Mouse (Mus musculus) telencephalon, adult 2 months (tissue): ENCODE results near the gene Sept14.

Experiments
- DNase-seq: peaks from one replicate; pipeline ENCODE4 v3.0.0-alpha.2; 2011; ENCODE audit warnings: low read depth, low spot score

The Sept14 gene

DNA sequence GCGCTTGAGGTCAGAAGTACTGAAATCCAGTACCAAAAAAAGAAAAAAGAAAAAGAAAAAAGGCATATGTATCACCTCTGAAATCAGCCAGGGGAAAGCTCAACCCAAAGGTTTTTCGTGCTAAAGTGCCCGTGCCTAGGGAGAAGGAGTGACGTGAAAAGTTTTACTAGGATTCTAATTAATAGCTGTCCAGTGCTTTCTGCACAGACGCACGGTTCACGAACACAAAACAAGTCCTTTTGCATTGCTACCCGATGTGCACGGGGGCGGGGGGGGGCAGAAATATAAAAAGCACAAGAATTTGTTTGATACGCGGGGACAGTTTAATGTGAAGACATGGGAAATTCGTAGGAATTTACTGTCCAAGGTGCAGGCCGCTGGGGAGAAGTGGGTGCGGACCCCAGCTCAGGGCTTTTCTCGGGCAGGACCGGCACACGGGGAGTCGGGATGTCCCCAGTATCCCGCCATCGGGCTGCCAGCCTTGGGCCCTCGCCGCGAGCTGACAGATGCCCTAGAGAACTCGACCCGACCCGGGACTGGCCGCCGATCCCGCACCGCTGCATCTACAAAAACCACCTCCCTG lies 38.8 kb downstream of the Sept14 start:
- no peak for DNase-seq

DNA sequence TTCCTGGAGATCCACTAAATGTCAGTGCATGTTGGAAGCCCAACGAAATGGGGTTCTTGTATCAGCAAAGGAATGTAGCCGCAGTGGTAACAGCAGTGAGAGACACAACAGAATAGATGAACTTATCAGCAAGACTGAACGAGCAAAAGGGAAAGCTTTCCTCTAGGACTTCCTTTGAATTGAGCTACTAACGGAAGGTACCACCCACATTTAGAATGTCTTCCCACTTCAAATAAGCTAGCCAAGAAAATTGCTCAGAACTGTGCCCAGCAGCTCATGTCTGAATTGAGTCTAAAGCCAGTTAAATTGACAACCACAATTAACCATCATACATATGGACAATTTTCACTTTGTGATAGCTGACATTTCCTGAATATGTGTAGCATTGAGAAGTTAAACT lies 40.5 kb downstream of the Sept14 start:
- peak; percentile 49 for DNase-seq

DNA sequence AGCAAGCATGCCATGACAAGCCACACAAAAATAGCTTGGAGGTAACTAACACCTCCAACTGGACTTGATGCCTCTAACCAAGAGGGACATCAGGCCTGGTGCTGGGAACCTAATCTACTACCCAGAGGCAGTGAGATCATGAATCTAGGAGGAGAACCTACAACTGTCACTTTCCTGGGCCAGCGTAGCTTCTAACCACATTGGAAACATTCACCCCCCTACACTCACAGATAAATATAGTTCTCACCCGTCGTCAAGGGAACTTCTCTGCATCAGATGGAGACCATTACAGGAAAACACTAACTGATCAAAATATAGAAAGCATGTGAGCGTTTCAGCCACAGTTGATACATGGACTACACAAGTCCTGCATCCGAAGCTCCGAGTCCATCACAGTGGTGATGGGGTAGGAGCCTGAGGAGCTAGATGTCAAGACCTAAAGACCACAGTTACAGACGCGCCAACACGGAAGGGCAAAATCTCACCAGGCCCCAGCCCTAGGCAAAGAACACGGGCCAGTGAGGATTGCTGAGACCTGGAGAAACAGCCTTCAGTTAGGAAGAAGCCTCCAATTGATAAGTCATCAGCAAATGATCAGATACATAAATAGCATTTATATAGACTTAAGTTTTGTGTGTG lies 41.9 kb downstream of the Sept14 start:
- peak; percentile 58 for DNase-seq

DNA sequence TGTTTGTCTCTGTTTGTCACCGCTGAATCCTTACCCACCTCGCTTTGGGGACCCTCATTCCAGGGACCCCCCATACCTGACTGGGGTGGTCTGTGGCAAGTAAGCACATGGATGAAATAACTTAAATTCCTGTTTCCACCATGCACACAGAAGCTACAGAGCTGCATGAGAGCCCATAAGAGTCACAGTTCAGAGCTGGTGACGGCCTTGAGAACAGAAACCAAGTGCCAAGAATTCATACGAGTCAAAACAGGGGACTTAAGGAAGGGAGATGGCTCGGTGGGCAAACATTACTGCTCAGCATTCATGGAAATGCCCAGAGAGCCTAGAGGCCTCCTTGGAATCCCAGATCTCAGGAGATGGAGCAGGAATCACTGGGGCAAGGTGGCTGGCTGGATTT lies 44.2 kb downstream of the Sept14 start:
- no peak for DNase-seq

DNA sequence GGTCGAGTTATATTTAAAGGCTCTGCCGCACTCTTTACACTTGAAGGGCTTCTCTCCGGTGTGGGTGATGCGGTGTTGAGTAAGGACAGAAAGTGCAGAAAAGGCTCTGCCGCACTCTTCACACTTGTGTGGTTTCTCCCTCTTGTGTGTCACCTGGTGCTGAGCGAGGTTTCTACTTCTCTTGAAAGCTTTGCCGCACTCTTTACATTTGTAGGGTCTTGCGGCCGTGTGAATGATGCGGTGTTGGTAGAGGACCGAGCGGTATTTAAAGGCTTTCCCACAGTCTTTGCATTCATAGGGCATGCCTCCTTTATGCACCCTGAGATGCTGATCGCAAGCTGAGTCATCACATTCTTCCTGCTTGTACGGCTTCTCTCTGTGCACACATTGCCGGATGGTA lies 50.4 kb downstream of the Sept14 start:
- DNase-seq: no peak

DNA sequence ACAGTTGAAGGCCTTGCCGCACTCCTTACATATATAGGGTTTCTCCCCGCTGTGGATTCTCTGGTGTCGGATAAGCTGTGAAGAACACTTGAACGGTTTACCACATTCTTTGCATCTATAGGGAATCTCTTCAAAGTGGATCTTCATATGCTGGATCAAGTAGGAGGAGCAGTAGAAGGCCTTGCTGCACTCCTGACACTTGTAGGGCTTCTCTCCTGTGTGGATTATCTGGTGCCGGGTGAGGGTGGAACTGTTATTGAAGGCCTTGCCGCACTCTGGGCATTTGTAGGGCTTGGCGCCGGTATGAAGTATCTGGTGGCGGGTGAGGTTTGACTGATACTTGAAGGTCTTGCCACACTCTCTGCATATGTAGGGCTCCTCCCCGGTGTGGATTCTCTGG lies 51.3 kb downstream of the Sept14 start:
- DNase-seq: no peak

DNA sequence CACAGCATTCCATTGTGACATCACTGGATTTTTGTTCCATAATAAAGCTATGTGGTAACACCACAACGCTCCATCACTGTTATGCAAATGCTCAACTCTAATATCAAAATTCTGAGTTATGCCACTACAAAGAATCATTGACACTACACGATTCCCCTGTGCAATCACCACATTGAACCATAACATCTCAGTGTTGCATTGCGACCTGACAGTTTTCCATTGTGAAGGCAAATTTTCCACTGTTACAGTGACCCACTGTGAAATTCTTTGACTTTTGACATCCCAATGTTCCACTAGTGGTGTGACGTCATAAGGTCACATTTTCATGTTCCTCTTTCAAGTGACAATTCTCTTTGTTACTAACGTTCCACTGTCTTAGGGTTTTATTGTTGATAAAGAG lies 57.5 kb downstream of the Sept14 start:
- no peak for DNase-seq
